Mouse (Mus musculus) stomach, postnatal 0 days (tissue): ENCODE data around the gene Rasl11b.

Experiments used
- CTCF ChIP-seq: IDR thresholded peaks from 2 replicates; pipeline ENCODE4 v1.5.1; 2016; ENCODE audit warnings: antibody characterized with exemption, low read depth, mild to moderate bottlenecking, moderate library complexity
- EP300 ChIP-seq: optimal IDR thresholded peaks from 2 replicates; pipeline ENCODE3; 2016; ENCODE audit warnings: antibody characterized with exemption

GRCm38 (mm10) chr5:74239369-74239768 lies 44.3 kb downstream of the Rasl11b start:
- TF ChIP-seq EP300 (no peak), CTCF (no peak)
